Mouse (Mus musculus) ovary, adult 18-20 months (tissue): ENCODE results near the gene Abcb8.
A peak's percentile ranks its signal among the peaks of the same experiment; 100 is the strongest.

Experiments used
- DNase-seq: peaks from one replicate; pipeline ENCODE4 v3.0.0; 2022; ENCODE audit warnings: low spot score, mixed read lengths

The Abcb8 gene

DNA sequence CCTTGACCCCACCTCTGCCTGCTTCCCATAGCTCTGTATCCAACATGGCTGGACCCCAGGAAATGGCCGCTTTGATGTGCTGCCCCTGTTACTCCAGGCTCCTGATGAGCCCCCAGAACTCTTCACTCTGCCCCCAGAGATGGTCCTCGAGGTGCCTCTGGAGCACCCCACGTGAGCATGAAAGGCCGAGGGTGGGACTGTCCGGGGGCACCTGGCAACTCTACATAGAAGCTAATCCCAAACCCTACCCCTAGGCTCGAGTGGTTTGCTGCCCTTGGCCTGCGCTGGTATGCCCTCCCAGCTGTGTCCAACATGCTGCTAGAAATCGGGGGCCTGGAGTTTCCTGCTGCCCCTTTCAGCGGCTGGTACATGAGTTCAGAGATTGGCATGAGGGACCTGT is 23.7 kb upstream of the Abcb8 start:
- DNase-seq, result no peak

DNA sequence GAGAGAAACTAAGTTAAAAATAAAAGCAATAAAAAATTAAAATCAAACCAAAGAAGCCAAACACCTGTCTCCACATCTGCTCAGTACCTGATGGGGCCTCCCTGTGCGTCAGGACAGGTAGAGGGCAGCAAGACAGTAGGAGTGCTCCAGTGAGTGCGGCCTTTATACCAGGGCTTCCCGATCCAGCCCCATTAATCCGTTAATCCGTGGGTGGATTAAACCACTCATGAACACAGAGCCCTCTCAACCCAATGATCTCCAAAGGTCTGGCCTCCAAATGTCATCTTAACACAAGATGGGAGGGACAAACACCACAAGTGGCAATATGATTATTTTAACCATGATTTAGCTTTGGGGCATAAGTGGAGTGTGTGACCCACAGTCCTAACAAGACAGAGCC is 19.7 kb upstream of the Abcb8 start:
- no peak for DNase-seq

DNA sequence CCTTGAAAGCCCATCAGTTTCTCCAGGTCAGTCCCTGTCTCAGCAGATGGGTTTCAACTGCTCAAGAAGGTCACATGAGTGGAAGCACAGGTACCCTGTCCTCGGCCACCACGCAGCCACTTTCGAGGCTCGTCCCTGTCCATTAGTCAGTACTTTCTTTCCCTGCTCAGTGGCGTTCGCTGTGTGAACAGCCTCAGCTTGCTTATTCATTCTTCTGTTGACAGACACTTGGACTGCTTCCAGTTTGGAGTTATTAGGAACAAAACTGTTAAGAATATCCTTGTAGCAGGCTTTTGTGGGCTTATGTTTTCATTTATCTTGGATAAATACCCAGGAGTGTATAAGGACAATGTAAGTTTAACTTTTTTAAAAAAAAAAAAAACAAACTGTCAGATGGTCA is 19.2 kb upstream of the Abcb8 start:
- no peak for DNase-seq

DNA sequence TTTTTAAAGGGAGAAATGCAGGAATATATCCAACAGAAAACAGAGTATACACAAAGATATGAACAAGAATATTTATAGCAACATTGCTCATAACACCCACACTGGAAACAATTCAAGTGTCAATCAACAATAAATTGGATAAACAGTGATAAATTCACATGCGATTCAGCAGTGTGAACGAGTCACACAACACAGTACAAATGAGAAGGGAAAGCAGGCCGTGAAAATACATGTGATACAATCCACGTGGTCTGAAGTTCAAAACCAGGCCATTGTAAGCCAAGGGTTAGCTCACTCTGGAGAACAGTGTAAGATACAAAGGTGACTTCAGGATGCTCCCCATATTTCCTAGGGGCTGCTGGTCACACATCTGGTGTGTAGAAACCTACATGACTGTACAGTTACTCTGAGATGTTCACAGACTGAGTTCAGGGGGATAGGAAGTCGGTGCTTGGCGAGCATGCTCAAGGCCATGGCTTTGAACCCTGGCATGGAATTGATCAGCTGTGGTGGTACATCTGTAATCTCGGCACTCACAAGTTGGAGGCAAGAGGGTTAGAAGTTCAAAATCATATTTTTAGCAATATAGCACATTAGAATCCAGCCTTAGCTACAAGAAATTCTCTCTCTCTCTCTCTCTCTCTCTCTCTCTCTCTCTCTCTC is 18.7 kb upstream of the Abcb8 start:
- no peak for DNase-seq

DNA sequence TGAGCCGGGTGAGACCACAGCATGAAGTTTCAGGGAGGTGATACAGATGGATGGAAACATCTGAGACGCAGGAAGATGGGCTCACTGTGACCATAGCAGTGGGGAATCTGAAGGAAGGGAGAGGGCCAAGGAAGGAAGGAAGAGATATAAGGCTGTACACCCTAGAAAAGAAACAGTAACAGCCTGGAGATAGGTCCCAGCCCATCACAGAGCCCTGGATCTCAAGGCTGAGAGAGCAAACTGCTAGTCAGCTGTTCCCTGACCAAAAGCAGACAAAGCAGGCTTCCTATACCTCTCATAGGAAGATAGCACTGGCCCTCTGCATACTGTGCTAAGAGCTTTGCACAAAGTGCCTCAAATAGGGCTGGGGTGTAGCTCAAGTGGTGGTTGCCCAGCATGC is 14.8 kb upstream of the Abcb8 start:
- no peak for DNase-seq

DNA sequence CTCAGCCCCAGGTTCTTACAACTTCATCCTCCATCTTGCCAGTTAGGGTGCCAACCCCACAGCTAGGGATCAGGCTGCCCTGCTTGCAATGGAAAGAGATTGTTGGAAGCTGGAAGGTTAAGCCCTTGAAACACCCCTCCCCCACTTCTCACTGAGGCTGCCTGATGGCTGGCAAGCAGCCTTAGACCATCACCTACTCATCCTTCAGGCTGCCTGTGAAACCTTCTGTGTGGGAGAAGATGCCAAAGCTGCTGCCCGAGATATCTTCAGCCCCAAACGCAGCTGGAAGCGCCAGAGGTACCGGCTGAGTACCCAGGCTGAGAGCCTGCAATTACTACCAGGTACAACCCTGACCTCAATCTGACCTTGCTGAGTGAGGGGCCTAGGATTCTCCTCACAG is 14.0 kb upstream of the Abcb8 start:
- DNase-seq, result no peak

DNA sequence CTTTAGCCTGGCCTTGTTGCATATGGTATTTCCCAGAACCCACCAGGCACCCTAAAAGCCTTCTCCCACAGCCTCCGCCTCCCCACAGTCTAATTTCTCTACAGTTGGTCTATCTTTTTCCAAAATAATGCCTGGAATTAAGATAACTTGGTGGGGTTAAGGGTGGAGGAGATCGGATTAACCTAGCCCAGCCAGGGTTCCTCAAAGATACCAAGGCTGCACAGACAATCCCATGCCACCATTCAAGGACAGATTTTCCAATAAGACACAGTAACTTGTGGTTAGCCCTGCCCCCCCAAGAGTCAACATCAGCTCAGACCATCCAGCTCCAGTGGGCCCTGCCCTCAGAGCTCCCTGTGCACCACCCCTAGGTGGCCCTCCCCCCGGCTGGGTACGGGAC is 13.0 kb upstream of the Abcb8 start:
- DNase-seq, result no peak

DNA sequence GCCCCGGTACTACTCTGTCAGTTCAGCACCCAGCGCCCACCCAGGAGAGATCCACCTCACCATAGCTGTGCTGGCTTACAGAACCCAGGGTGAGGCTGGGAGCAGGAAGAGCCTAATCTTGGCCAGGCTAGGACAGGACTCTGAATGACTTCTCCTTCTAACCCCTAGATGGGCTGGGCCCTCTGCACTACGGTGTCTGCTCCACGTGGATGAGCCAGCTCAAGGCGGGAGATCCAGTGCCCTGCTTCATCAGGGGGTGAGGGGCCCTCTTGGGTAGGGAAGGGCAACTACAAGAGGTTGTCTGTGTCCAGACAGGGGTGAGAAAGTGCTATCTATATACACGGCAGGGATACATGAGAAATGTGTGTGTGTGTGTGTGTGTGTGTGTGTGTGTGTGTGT is 12.0 kb upstream of the Abcb8 start:
- DNase-seq, result no peak

DNA sequence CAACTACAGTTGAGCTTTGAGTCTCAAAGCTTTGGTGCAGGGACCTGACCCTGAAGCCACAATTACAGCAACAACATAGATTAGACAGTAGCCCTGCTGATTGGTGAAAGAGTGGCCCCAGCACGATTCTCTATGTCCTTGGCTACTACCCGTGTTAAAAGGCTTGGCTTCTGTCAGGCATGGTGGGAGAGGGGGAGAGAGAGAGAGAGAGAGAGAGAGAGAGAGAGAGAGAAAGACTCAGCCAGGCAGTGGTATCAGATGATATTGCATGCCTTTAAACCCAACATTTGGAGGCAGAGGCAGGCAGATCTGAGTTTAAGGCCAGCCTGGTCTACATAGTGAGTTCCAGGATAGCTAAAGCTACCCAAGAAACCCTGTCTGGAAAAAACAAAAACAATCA is 11.5 kb upstream of the Abcb8 start:
- DNase-seq, result no peak

DNA sequence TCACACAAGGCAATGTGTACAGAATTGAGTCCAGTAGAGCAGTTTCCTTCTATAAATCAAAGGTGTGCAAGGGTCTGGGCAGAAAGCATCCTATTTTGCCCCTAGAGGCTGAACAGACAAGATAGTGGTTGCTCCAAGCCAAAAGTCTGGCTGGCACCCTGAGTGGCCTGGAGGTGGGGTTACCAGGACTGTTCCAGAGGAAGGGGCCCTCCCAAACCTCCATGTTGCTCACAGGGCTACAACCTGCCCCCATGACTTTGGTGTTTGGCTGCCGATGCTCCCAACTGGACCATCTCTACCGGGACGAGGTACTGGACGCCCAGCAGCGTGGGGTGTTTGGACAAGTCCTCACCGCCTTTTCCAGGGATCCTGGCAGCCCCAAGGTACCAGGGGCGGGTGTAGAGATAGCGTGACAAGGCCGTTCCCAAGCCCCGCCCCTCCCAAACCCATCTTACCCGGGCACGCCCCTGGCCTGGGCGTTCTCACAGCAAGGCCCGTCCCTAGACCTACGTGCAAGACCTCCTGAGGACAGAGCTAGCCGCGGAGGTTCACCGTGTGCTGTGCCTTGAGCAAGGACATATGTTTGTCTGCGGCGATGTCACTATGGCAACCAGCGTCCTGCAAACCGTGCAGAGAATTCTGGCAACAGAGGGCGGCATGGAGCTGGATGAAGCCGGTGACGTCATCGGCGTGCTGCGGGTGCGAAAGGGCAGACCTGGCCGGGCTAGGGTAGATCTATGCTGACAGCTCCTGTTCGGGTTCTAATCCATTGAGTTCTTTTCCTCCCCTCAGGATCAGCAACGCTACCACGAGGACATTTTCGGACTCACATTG is 10.2 kb upstream of the Abcb8 start:
- peak; percentile 90 for DNase-seq

DNA sequence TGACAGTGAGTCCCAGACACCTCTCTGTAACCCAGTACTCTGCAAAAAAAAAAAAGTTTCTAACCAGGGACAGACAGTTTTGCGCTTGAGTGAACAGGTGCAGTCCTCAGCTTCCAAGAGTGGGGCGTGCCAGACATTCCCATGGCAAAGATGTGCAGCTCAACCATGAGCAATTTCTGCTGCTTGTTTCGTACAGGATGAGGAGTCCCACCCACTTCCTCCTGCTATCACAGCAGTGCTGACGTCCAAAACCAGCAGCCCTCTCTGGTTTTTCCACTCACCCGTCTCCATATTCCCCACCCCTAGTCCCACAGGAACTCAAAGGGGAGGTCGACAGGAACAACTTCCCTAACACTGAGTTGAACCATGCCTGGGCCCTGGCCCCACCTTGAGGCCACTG is 9.1 kb upstream of the Abcb8 start:
- DNase-seq, result no peak

DNA sequence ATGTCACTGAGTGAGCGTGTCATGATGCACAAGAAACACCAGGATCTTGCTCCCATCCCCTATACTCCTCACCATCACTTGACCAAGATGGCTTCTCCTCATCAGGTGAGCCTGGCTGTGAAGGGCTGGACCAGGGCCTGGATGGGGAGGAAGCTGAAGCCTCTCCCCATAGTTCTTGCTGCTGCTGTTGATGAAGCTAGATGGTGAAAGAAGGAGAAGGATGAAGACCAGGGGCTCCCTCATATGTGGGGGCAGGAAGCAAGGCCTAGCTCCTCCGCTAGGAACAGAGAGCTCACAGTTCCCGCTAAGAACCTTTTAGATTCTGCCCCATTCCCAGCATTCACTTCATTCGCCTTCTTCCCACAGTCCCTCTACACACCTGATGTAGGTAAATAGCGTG is 8.1 kb upstream of the Abcb8 start:
- no peak for DNase-seq

DNA sequence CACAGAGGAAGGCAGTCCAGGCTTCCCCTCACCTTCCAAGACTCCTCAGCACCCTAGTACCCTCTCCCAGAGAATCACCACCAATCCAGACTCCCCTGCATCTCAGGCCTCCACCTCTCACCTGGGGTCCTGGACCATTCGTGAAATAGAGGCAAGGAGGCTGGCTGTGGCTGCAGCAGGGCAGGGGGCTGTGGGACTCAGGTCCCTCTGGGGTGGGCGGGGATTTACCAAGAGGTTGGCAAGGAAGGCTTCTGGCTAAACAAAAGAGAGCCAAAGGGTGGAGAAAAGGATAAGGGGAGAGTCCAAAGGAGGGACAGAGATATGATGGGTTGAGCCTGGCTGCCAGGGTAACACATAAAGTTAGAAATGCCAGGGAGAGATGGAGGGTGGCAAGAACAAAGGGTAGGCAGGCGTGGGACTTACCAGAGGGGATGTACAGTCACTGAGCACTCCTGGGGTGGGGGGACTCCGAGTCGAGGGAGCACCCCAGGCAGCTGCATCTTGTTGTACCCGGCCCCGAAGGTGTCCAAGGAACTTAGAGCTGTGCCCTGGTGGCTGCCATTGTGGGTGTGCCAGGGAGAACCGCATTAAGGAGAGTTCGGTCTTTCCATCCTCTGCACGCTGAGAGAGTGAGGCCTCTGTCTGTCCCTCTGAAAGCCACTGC is 7.4 kb upstream of the Abcb8 start:
- DNase-seq, result no peak

DNA sequence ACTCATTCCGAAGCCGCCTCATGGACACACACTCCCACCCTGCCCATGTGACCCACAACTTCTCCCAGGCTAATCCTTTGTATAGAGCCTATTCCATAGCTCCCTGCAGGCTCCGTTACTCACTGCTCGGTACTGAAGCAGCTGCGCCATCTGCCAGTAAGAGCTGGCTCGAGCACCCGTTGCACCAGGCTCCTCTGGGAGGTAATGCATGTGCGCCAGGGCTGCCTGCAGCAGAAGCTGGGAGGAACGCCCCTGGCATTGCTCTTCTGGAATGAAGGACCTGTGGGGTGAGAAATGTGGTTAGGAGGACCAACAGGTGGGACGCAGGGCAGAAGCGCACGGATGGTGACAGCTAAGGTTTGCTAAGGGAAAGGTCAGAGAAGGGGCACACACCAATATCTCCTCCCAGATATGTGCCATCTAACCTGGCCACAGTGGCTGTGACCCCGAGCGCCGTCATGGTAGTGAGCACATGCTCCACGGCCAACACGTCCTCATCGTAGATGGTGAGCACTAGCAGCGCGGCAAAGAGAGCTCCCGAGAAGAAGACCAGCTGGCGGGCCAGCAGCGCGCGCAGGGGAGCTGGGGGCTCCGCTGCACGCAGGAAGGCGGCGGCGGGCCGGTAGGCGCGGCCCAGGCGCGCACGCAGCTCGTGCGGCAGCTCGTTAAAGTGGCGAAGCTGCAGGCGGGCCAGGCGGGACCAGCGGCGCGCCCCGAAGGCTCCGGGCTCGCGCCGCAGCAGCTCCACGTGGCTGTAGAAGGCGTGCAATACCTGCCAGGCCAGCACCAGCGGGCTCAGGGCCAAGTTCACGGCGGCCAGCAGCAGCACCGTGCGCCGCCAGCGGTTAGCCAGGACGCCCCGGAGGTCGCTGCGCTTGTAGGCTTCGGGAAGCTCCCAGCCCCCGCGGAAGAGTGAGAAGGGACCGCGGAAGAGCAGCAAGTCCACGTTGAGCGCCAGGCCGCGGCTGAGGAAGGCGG is 5.9 kb upstream of the Abcb8 start:
- no peak for DNase-seq

DNA sequence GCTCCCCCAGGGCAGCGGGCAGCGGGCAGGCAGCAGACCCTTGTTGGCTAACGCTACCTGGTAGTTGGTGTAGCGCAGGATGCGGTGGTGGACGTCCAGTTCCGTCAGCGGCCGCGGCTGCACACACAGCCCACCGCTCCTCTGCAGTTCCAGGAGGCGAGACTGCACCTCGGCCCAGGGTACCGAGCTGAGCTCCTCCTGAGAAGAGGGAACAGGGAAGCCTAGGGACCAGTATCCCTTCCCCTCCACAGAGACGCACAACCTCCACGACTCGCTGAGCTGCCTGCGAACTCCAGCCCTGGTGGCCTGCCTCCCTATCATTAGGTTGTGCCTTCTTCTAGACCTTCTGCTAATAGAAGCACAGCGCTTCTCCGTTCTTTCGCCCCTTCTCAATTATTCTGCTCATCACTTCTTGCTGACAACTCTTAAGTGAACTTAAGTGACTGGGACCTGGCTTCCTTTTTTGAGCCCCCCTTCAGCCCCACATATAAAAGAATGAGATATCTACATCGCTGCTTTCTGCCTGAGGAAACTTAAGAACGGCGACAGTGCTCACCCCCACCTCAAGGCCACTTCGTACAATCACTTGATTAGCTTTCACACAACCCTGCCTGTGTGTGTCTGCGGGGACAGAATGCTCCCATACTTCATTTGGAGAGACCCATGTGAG is 5.1 kb upstream of the Abcb8 start:
- no peak for DNase-seq

DNA sequence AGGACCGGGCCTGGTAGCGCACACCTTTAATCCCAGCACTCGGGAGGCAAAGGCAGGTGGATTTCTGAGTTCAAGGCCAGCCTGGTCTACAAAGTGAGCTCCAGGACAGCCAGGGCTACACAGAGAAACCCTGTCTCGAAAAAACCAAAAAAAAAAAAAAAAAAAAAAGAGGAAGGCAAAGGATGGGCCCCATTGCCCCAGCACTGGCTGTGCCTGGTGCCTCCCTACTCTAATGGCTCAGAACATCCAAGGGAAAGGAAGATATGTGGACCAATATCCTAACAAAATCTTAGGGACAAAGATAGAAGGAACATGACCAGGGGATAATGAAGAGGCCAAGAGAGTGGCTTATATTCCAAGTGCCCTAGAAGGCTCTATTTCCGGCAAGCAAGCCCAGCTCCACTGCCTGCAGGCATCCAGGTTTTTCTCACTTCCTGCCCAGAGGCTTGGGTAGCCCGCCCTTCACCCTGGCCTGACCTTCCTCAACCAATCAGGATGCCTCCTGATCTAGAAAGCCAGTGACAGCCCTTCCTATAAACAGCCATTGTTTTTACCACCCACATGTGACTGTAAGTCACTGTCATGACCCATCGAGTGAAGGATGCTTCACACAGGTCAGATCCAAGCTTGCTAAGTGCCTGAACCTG is 4.3 kb upstream of the Abcb8 start:
- DNase-seq, result no peak

DNA sequence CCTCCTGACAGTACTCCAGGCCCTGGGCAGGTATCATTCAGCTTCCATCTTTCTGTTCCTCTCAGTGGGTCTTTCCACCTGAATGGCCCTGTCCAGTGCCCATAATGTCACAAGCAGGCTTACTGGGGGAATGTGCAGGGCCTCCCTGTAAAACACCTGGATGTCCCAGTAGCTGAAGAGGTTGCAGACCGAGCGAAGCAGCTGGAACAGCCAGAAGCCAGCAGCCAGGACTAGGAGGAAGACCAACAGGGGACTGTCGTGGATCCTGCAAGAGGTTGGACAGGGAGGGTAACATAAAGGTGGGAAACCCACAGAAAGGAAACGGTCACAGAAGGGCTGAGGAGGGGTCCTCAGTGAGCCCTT is 3.8 kb upstream of the Abcb8 start:
- no peak for DNase-seq

DNA sequence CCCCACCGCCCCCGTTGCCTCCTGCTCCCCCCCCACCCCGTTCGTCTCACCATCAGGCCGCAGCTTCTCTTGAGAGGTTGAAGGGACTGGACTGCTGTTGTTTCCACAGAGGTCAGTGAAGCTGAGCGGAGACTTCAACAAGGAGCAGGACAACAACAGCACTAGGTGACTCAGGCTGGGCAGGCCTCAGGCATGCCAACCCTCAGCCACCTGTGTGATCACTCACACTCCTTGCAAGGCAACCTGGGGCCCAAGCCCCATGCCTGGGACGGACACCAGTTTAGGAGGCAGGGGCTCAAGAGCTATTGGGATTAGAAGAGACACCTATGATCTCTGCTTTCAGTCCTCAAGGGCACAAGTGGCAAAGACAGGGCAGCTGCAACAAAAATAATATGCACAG is 1.6 kb upstream of the Abcb8 start, which contains the start of gene Atg9b:
Atg9b (minus strand) TSS at position 280 of the 400 bp plus-strand sequence.
- DNase-seq, result no peak

DNA sequence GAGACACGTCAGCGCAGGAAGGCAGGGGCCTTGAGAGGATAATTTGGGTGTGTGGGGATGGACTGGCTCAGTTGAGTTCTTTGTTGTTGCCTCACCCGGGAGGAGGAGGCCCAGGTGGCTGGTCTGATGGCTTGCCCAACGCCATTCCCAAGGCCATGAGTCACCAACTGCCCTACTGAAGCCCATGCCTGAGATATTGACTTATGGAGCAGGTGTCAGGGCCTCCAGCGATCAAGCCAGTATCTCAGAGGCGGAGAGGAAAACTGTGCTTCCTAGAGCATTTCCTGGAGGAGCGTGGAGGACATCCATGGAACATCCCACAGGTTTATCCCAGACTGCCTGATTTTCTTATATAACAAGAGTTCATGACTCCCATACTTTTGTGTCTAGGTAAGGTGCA is 739 bp upstream of the Abcb8 start:
- DNase-seq, result no peak

DNA sequence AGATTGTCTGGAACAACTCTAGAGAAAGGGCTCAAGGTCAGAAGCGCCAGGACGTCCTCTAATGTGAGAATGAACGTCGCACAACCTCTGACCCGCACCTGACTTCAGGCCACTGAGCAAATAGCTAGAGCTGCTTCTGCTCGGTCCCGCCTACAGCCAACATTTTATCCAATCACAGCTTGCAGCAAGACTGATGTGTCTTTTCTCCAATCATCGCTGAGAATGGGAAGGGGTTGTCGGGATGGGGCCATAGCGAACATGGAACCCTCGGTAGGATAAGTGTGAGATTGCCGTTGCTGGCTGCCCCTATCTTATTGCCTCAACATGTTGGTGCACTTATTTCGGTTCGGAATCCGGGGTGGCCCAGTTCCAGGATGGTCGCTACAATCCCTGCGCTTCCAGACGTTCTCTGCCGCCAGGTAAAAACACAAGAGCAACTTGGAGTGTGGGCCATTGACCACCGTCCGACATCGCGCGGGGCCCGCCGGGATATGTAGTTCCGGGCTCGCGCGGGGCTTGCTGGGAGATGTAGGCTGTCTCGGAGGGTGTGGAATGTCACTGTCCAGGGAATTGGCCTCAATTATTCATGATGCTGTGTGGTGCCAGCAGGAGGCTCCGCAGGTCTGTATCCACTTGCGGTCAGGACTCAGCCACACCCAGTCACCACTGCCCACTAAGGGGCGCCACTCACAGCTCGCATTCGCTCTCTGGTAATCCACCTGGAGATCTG is 867 bp downstream of the Abcb8 start:
- peak; percentile 92 for DNase-seq
